Mouse (Mus musculus) right cerebral cortex, postnatal 36 days (tissue): ENCODE measurements around the gene Fndc11.
"Not testable (repeated sequence)": the region's sequence is repeated elsewhere in the genome, so short reads cannot be mapped to it uniquely, and the experiment has no call there.

Experiments used
- DNase-seq, 2 experiments: peaks; one replicate each; pipeline ENCODE4 v3.0.0; 2022; ENCODE audit warnings: low spot score in 2 of 2, mixed read lengths in 1 of 2

Gene Fndc11

DNA sequence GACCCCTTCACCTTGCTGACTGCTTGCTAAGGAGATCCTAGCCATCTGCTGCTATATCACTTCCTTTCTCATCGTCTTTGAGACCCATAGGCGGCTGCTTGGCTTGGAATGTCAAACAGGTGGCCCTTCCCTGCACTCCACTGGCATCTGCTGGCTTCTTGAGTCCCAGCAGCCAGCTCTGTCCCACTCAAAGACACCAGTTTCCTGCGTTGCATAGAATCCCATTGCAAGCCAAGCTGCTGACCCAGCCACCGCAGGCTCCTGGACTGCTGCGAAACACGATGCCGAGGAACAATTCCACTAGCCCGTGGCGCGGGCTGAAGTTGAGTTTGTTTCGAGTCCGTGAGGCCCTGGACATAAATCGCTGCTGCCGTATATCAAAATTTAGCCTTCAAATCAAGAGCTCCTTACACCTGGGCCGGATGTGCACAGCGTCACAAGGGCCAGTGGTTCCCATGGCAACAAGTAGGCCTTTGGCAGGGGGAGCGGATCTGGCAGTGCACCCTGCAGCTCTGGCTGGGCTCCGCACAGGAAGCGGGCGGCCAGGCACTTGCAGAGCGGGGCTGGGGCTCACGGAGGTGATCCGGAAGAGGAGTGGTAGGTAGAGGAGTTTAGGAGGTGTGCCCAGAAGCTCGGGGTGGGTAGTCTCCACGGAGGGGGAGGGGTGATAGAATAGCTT, at the start of gene Fndc11:
TSS of gene Fndc11 (plus strand) at position 476 of the 679 bp plus-strand sequence.
- peak; percentile 20 to 26 for DNase-seq

DNA sequence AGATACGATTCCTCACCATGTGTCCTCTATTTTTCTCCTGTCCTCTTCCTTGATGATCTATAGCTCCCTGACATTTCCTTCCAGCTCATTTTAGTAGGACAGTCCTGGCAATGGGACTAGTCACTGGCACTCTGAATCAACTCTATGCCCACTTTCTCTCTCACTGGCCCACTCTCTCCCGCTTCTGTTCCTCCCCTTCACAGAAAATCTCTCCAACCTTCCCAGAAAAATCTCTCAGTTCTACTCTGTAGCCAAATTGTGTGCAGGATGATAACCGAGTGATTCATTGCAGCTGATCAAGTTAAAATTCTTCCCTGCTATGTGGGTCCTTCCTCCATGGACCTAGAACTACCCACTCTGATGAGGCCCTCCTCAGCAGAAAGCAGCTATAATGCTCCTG, 45.2 kb upstream of the Fndc11 start:
- DNase-seq, result no peak

DNA sequence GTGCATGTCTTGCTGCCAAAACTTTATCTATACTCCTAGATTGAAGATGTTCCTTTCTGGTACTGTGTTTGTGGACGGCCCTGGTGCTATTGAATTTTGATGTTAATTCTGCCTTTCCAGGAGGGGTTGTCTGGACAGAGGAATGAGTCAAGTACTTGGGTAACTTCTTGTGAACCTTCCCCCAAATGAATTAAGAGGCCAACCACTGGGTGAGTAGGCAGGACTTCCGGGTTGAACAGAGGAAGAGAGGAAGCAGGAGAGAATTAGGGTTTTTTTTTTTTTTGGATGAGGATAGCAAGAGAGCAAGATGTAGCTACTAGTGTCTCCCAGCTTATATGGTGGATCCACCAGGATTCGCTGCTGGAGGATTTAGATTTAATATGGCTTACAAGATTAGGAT, 41.8 kb upstream of the Fndc11 start:
- no peak for DNase-seq

DNA sequence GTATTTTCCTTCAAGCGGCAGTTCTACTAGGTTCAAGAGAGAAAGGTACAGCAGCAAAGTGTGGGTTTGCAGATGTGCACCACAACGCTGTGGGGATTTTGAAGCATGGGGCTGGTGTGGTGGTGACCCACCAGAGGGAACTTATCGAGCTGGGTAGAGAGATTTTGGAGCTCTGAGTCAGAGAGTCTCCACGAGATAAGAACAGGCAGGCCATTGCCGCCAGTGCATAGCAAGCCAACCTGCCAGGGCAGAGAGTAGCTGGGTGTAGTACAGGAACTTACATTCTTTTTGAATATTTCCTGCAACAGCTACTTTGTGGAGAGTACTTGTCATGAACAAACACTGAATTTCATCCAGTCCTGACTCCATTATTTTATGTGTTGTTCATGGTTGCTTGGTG, 41.3 kb upstream of the Fndc11 start:
- DNase-seq, result no peak

DNA sequence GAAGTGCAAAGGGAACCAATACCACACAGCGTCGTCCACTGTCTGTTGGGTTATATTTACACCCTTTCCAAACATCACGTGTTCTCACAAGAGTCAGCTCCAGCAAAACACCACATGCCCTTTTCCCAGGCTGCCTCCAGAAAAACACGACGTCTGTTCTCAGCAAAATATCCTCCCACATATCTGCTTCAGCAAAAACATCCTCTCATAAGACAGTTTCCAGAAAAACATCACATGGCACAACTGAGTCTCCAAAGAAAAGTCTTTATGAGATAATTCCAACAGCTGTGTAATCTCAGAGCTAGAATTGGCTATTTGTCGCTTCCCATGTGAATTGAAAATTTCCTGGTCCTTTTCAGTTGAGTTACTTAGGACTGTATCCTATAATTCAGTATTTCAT, 38.9 kb upstream of the Fndc11 start:
- no peak for DNase-seq

DNA sequence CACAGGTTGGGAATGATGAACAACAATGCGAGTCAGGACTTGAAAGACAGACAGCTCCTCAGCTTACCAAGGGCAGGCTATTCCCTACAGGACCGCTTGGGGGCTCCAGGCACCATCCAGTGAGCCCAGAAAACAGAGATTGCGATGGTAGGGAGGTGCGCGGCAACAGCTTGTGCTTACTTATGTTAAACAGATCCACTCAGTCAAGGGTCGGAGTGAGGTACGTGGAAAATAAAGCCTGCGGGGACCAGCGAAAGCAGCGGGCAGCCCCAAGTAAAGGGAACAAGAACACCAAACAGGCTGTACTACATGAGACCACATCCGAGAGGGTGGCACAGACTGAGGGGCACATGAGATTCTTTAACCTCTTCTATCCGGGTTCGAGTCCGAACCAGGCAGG, 33.2 kb upstream of the Fndc11 start:
- peak; percentile 79 to 84 for DNase-seq

DNA sequence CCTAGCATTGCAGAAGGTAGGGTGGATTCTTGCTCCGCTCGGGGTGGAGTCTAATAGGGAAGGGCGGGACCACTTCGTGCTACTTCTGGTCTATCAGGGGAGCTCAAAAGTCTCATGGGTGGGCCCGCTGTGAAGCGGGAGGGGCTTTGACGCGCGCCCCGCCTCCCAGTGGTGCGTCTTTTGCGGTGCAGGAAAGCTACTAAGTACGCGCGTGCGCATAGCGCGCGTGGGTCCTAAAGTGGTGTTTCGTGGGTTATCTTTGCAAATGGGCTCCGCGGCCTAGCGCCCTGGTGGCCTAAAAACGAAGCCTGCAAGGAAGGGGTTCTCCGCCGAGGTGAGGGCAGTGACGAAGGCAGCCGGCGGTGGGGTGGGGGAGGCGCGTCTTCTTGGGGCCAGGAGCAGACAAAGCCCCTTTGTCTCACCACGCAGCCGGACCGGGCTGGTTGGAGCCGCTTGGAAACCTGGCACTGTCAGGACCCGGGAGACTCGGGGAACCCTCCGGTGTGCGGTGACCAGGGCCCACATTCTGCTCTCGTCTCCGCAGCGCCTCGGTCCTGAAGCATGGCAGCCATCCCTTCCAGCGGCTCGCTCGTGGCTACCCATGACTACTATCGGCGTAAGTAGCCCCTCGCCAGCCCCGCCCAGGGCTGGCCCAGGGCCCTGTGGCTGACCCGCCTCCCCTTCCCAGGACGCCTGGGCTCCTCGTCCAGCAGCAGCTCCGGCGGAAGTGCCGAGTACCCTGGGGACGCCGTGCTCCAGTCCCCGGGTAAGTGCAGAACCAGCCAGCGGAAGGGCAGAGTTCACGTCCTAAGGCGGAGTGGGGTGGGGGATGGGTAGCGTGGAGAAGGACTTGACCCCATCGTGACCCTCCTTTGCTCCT, 32.5 kb upstream of the Fndc11 start, which contains the start of gene Ppdpf:
TSS of gene Ppdpf (plus strand) at position 127 of the 880 bp plus-strand sequence.
- DNase-seq, result peak; percentile 92 to 96

DNA sequence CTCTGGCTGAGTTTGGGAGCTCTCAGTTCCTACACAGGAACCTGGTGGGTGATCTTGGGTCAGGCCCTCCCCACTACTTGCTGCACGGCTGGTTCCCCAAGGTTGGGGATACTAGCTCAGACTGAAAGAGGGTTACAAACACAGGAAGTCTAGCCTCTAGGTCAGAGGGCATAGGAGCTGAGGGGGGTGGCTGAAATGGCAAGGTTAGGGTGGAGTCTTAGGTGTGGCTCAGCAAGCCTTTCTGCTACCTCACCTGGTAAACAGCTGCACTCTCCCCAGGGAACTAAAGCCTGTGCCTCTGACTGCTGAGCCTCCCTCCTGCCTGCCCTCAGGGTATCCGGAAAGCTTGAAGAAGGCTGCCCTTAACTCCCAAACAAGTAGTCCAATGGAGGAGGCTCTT, 31.1 kb upstream of the Fndc11 start:
- no peak for DNase-seq

DNA sequence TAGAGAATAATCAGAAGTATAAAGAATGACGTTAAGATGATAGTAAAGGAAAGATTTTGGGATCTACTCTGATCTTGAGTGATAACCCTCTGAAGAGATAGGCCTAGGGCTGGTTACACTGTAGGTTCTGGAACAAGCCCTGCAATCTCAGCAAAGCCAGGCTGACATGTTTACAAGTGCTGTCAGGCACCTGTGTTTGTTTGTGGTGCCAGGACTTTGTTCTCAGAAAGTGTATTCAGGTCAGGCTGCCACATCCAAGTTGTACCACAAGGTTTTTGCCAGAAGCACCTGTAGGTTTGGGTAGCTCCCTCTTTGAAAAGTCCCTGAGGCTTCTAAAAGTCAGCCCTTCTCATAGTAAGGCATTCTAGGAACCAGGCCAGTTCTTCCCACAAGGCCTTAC, 30.5 kb upstream of the Fndc11 start:
- no peak for DNase-seq

DNA sequence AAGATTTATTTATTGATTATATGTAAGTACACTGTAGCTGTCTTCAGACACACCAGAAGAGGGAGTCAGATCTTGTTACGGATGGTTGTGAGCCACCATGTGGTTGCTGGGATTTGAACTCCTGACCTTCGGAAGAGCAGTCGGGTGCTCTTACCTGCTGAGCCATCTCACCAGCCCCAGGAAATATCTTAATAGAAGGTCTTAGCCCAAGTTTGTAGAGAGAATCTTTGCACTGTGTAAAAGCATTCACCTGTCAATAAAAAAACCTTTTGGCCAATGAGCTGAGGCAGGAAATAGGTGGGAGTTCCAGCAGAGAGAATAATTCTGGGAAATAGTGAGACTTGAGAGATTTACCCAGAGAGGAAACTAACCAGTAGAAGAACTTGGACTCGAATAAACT, 28.4 kb upstream of the Fndc11 start:
- DNase-seq, result not testable (repeated sequence)

DNA sequence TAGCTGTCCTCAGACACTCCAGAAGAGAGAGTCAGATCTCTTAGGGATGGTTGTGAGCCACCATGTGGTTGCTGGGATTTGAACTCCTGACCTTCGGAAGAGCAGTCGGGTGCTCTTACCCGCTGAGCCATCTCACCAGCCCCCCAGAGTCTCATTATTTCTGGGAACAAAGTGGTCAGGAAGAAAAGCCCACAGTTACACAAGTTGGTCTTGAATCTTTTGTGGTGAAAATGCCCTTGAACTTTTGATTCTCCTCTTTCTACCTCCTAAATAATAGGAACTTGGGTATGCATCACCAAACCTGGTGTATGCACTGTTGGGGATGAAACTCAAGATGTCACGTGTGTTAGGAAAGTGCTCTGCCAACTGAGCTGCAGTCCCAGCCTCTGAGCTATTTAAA, 27.9 kb upstream of the Fndc11 start:
- DNase-seq, result no peak

DNA sequence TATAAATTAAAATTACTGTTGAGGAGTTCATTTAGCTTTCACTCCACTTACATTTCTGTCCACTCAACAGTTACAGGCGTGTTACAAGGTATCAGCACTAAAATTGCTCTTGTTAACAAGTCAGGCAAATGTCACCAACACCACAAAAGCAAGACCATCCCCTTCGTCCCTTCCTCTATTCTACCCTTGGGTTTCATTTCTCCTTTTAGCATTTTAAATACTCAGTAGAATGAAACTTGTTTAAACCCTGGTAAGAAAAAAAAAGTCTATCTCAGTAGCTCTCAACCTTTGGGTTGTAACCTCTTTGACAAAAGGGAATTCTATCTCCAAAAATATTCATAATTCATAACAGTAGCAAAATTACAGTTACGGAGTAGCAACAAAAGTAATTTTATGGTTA, 26.8 kb upstream of the Fndc11 start:
- DNase-seq, result no peak

DNA sequence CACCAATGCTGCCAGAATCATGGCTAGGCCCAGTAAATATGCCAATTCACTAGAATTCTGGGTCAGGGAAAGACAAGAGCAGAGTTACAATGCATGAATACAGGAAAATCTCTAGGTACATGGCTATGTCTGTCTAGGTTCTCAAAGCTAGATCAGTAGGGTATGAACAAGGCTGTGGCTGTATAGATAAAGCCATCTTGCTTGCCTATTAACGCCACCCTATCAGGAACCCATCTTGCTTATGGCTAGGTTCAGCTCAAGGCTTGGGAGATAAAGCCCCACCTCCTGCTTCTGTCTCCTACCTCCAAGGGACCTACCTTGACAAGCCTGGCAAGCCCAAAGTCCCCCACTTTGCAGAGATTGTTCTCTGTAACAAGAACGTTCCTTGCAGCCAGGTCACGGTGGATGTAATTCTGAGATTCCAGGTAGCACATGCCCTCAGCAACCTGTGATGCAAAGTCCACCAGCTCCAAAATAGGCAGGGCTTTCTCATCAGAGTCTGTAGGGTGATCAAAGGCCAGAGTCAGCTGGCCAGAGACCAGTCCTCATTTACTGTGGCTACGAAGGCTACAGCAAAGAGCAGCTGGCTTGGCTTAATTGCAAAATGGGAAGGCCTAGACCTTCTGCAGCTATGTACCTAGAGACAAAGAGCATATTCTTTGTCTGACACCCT, 23.0 kb upstream of the Fndc11 start:
- DNase-seq, result no peak

DNA sequence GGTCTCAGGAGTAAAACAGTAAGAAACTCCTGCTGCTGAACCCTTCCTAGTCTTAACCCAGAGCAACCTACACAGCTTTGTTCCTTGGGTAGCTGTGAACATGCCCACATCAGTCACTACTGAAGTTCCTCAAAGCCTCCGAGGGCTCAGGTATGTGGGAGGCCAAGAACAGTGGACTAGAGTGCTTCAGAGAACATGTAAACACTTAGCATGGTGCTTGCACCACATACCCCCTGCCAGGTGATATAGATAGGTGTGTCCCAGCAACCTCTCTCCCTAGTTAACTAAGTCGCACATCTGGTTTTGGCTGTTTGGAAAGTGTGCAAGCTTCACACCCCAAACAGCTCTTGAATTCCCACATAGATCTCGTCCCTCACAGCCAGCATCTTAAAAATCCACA, 18.2 kb upstream of the Fndc11 start:
- no peak for DNase-seq

DNA sequence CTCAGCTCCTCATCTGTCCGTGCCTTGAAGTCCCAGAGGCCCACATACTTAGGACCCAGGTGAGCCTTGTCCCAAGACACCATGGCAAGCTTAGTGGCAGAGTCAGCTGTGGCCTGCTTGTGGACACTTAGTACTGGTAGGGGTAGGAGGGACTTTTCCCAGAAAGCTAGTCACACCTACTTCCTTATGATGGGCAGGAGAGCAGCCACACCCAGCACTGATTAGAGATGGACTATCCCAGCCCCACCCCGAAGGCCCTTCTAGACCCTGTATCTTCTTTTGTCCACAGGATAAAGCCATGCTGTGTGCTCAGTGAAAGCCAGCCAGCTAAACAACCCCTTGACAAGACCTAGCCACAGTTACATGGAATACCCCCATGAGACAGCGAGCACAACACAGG, 17.4 kb upstream of the Fndc11 start, which contains the start of gene Ptk6:
TSS of gene Ptk6 (minus strand) at position 368 of the 400 bp plus-strand sequence.
- DNase-seq, result no peak

DNA sequence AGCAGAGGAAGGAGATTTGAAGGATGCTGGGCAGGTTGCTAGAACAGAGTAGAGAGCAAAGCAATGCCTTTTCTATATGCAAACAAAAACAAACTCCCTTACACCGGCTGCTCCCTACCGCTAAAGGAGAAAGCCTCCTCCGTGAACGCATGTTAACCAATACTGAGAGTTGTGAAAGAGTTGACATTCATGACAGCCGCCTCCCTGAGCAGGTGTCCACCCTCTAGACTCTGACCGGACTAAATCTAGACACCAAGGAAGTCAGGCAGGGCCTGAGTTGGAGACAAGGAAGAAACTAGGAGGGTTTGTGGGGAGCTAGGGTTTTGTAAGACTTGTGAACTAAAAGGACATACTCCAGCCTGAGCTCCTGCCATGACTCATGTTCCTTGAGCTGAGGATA, 16.9 kb upstream of the Fndc11 start:
- no peak for DNase-seq

DNA sequence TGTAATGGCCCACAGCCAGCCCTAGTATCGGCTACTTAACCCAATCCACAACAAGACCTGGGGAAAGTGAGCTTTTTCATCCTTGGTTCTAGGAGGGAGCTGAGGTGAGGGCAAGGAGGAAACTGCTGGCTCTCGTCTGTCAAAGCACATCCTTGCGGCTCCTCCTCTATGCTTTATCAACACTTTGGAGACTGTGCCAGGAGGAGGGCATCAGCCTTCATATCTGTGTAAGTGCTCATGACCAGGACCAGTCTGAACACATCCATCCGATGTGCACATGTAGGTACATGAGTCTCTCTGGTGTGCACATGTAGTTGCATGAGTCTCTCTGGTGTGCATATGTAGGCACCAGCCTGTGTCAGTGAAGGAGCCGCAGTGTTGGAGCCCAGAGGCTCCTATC, 14.1 kb upstream of the Fndc11 start:
- DNase-seq, result no peak

DNA sequence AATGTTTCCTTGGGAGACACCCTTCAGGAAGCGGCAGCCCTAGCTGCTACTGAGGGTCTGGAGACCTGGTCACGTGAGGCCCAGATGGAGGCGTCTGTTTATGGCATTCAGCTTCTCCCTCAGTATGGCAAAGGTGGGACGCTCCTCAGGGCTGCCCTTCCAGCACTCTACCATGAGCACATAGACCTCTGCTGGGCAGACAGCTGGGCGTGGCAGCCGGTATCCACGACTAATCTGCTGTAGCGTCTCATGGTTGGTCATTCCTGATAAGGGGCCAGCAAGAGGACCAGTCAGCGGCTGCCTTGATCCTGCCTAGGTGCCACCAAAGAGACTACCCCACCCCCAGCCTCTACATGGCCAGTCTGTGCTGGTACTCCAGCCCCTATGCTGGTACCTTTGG, 13.7 kb upstream of the Fndc11 start:
- DNase-seq, result no peak

DNA sequence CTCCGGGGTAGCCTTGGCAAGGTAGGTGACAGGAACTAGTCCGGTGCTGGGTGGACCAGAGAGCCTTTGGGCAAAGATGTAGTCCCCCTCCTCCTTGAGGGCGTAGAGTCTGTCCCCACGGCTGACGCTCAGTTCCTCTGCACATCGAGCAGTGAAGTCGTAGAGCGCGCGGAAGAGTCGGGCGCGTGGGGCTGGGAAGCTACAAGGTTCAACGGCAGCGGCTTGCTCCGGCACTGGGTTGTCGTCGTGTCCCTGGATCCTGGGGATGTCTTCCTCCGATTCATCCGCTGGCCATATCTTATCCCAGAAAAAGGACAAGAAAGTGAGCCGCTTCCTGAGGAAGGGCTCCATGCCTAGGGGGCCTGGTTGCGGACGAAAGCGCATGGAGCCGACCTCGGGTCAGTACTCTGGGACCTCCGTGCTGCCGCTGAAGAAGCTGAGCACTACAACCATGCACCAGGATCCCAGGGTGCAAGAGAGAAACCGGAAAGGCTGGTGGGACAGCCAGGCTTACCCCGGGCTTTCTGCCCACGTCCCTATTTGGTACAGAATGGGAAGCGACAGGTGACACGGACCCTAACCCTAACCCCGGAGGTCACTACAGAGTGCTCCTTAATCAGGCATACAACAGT, 7.3 kb upstream of the Fndc11 start:
- DNase-seq, result no peak

DNA sequence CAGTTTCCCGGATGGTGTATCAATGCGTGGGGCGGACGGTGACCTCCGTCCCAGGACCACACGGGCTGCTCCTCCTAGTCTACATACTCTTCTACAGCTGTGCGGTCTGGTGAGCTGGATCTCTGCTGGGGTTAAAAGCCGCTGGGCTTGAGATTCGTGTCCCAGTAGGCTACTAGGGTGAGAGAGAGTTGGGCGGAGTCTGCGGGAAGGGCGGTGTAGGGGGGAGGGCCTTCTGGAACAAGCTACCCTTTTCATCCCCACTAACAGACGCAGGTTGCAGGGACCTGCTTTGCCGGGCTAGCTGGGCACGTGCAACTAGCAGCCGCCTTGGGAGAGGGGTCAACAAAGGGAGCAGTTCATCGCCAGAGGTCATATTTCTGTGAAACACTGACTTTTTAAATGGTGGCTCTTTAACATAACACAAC, 6.8 kb upstream of the Fndc11 start, which contains the start of gene Srms:
TSS of gene Srms (minus strand) at position 165 of the 425 bp plus-strand sequence.
- DNase-seq, result no peak

DNA sequence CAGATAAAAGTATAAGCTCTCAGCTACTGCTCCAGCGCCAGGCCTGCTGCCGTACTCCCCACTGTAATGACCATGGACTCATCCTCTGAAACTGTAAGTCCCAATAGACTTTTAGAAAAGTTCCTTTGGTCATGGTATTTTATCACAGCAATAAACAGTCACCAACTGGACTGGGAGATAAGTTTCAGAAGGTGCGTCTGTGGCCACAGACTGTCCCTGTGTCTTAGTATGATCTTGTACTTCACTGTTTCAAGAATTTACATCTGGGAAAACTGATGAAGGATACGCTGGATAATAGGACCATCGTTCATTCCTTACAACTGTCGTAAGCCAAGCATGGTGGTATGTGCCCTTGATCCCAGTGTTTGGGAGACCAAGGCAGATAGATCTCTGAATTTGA, 3.8 kb upstream of the Fndc11 start:
- DNase-seq, result no peak
